Mouse (Mus musculus) heart, adult 2 months (tissue): Measurements from ENCODE around the gene Dexi.

Experiments used
- CTCF ChIP-seq: fragments of 200-600 bp; IDR thresholded peaks from 2 replicates; pipeline ENCODE4 v1.8.1; 2022; ENCODE audit warnings: antibody characterized with exemption, mild to moderate bottlenecking, moderate library complexity
- EP300 ChIP-seq: fragments of 200-500 bp; IDR thresholded peaks from 2 replicates; pipeline ENCODE4 v1.6.1; 2011; ENCODE audit warnings: low read depth, low read length, control low read depth; ENCODE audit not compliant: insufficient read depth
- POLR2A ChIP-seq: fragments of 200-500 bp; IDR thresholded peaks from 2 replicates; pipeline ENCODE4 v1.6.1; 2011; ENCODE audit warnings: mild to moderate bottlenecking, low read depth, low read length, control low read depth; ENCODE audit not compliant: insufficient read depth

- TF ChIP-seq CTCF, result no peak
- no peak for TF ChIP-seq POLR2A
- TF ChIP-seq EP300, result no peak
These were observed 8.7 kb upstream of the Dexi start for GRCm38 (mm10) chr16:10551592-10551991.
